Mouse (Mus musculus): Measurements from ENCODE around the gene Sgsh. TPM values are rescaled to one million over a fixed set of nuclear protein-coding genes. Genes with fewer than 3 reads are reported as not detected.

The Sgsh gene
- 4.8 and 8.5 TPM in 2 replicates for total RNA-seq (2014; rRNA removed)
- 5.0 and 6.2 TPM in 2 replicates for polyA plus RNA-seq (2015; fragmentation: Nextera tagmentation; extraction: Ambion mirVana)

DNA sequence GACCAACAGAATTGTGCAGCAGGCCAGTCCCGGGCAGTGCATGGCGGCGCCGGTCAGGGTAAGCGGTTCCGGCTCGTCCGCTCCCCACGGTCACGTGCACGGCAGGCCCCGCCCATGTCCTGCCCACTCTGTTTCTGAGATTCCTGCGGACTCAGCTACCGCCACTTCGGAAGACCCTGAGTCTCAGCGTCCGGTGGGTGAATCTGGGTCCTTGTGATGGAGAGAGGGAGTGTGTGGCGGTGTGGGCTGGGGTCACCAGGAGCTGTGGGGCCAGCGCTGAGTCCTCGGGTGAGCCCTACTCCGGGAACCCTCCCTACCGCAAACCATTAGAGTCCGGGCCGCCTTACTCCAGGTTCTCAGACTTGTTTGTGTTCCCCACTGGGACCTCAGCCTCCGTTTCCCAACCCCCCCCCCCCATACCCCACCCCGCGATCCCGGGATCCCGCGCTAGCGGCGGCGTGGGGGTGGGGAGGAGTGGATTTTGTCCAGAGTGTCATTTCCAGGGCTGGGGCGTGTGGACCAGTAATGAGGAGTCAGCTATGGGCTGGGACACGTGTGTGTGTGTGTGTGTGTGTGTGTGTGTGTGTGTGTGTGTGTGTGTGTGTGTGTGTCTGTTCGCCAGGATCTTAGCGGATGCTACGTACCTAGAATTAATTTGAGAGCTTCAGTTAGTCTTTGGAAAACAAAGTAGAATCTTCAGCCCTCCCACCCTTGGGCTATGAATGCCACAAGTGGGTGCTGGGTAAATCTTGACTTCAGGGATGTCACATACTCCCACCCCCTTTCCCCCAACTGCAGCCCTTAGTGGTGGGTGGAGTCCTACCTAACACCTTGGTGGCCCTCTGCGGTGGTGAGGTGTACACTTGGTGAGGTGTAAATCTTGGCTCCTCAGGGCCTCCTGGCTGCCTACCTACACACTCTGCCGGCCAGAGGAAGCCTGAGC, at the start of gene Sgsh, which contains the start of gene Slc26a11:
Sgsh (minus strand) TSS at position 94 of the 943 bp plus-strand sequence.
Slc26a11 (plus strand) TSS at position 115 of the 943 bp plus-strand sequence.
- Histone ChIP-seq H3K27me3 (ENCODE audit: insufficient read depth, low read length) (no peaks in the 10 kb centered on the region), H3K27ac (peak within 1 kb of the TSS; percentile 68; the same call in 1 of the 2 replicates), H3K4me2 (ENCODE audit: low read depth, low read length) (peak within 1 kb of the TSS; percentile 98), H3K36me3 (ENCODE audit: insufficient read depth, low read length) (no peaks in the 10 kb centered on the region), H3K9ac (replicated peaks; ENCODE audit: low read length) (peak within 1 kb of the TSS; percentile 65), H3K4me3 (ENCODE audit: low read length) (peak within 1 kb of the TSS; percentile 63), H3K9me3 (ENCODE audit: low read length) (no peaks in the 10 kb centered on the region), H3K4me1 (ENCODE audit: insufficient read depth, low read length) (peaks cover 13% of the 10 kb centered on the region)
- ATAC-seq = peak; percentile 94
- TF ChIP-seq CTCF (IDR thresholded peaks at IDR 0.05; ENCODE audit: low read depth) = no peak
- DNase-seq (ENCODE audit: low spot score) = peak; percentile 84
- 1% methylated on average over 39 of the region's 40 CpGs for WGBS

- no peak overlapping the region for H3K27ac ChIP-seq
- DNase-seq (ENCODE audit: low spot score) = peak; percentile 43
- peak; percentile 74 for TF ChIP-seq CTCF (IDR thresholded peaks at IDR 0.05; ENCODE audit: low read depth)
Measured at GRCm38 (mm10) chr11:119404627-119405026, 49.3 kb upstream of the Sgsh start.

GRCm38 (mm10) chr11:119402501-119403160, 47.3 kb upstream of the Sgsh start:
- no peak for ATAC-seq

More at GRCm38 (mm10) chr11:119404627-119405026, 49.3 kb upstream of the Sgsh start:
- Histone ChIP-seq H3K9me3 (ENCODE audit: low read length) (no peaks in the 10 kb centered on the region), H3K4me2 (ENCODE audit: low read depth, low read length) (no peak overlapping the region), H3K4me3 (ENCODE audit: low read length) (no peak overlapping the region), H3K9ac (replicated peaks; ENCODE audit: low read length) (no peak overlapping the region), H3K4me1 (ENCODE audit: insufficient read depth, low read length) (no peaks in the 10 kb centered on the region), H3K36me3 (ENCODE audit: insufficient read depth, low read length) (no peaks in the 10 kb centered on the region), H3K27me3 (ENCODE audit: insufficient read depth, low read length) (no peaks in the 10 kb centered on the region)
- ATAC-seq = no peak
- 50% methylated on average over 5 of the region's 5 CpGs for WGBS

DNA sequence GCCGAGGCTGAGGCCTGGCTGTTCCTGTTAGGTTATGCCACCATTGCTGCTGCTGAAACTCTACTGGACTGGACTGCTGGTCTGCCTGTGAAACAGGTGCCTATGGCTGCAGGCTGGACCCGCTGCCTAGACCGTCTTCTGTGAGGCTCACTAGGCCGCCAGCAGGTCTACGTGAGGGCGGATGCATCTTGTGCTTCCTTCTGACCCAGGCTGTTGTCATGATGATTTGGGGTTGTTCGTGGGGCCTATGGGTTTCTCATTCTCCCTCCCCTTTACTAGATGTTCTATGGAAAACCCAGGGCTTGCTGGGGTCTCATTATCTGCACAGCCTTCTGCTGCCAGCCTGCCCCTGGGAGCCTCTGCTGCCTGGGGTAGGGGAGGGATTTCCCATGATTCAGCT, 41.1 kb upstream of the Sgsh start:
- no peaks in the 10 kb centered on the region for H3K36me3 ChIP-seq (ENCODE audit: insufficient read depth, low read length)
- 56% methylated on average over 7 of the region's 7 CpGs for WGBS
- H3K4me3 ChIP-seq (ENCODE audit: low read length) = no peak overlapping the region
- H3K4me1 ChIP-seq (ENCODE audit: insufficient read depth, low read length) = peaks cover 4% of the 10 kb centered on the region; the same call in 1 of the 2 replicates
- no peak overlapping the region for H3K9ac ChIP-seq (replicated peaks; ENCODE audit: low read length)
- H3K27me3 ChIP-seq (ENCODE audit: insufficient read depth, low read length) = peaks cover 22% of the 10 kb centered on the region
- H3K27ac ChIP-seq = no peak overlapping the region
- no peaks in the 10 kb centered on the region for H3K9me3 ChIP-seq (ENCODE audit: low read length)
- no peak overlapping the region for H3K4me2 ChIP-seq (ENCODE audit: low read depth, low read length)
- DNase-seq (ENCODE audit: low spot score) = no peak
- TF ChIP-seq CTCF (IDR thresholded peaks at IDR 0.05; ENCODE audit: low read depth) = no peak
- no peak for ATAC-seq

More at GRCm38 (mm10) chr11:119402501-119403160, 47.3 kb upstream of the Sgsh start:
- Histone ChIP-seq H3K27me3 (ENCODE audit: insufficient read depth, low read length) (no peaks in the 10 kb centered on the region), H3K36me3 (ENCODE audit: insufficient read depth, low read length) (no peaks in the 10 kb centered on the region), H3K4me1 (ENCODE audit: insufficient read depth, low read length) (no peaks in the 10 kb centered on the region), H3K9me3 (ENCODE audit: low read length) (no peaks in the 10 kb centered on the region), H3K9ac (replicated peaks; ENCODE audit: low read length) (no peak overlapping the region), H3K27ac (no peak overlapping the region), H3K4me3 (ENCODE audit: low read length) (no peak overlapping the region), H3K4me2 (ENCODE audit: low read depth, low read length) (no peak overlapping the region)
- no peak for DNase-seq (ENCODE audit: low spot score)
- 59% methylated on average over 11 of the region's 11 CpGs for WGBS
- TF ChIP-seq CTCF (IDR thresholded peaks at IDR 0.05; ENCODE audit: low read depth) = no peak

DNA sequence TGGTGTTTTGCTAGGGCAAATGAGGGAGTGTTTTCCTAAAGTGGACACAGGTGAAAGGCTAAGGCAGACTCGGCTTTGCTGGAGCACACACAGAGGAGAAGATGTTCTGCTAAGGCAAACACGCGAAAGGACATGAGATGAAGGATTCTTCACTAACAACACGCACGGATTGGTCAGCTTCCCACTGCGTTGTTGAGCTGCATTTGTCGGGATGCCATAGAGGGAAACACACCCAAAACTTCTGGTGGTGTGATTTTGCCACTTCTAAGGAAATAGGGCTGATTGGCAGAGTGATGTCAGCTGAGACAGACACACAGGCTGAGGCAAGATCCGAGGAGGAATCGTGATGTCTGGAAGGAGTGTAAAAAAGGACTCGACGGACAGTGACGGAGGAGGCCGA, 40.6 kb upstream of the Sgsh start:
- 21% methylated on average over 13 of the region's 13 CpGs for WGBS
- Histone ChIP-seq H3K27ac (no peak overlapping the region), H3K27me3 (ENCODE audit: insufficient read depth, low read length) (peaks cover 26% of the 10 kb centered on the region), H3K36me3 (ENCODE audit: insufficient read depth, low read length) (no peaks in the 10 kb centered on the region), H3K4me1 (ENCODE audit: insufficient read depth, low read length) (peaks cover 4% of the 10 kb centered on the region; the same call in 1 of the 2 replicates), H3K9ac (replicated peaks; ENCODE audit: low read length) (no peak overlapping the region), H3K4me3 (ENCODE audit: low read length) (no peak overlapping the region), H3K4me2 (ENCODE audit: low read depth, low read length) (no peak overlapping the region), H3K9me3 (ENCODE audit: low read length) (no peaks in the 10 kb centered on the region)
- ATAC-seq = no peak
- DNase-seq (ENCODE audit: low spot score) = no peak
- no peak for TF ChIP-seq CTCF (IDR thresholded peaks at IDR 0.05; ENCODE audit: low read depth)

GRCm38 (mm10) chr11:119395394-119395793, 40.1 kb upstream of the Sgsh start:
- WGBS = 13% methylated on average over 7 of the region's 7 CpGs
- no peak for TF ChIP-seq CTCF (IDR thresholded peaks at IDR 0.05; ENCODE audit: low read depth)
- Histone ChIP-seq H3K4me3 (ENCODE audit: low read length) (no peak overlapping the region), H3K9me3 (ENCODE audit: low read length) (no peaks in the 10 kb centered on the region), H3K9ac (replicated peaks; ENCODE audit: low read length) (no peak overlapping the region), H3K4me1 (ENCODE audit: insufficient read depth, low read length) (peaks cover 4% of the 10 kb centered on the region; the same call in 1 of the 2 replicates), H3K27me3 (ENCODE audit: insufficient read depth, low read length) (peaks cover 30% of the 10 kb centered on the region), H3K27ac (no peak overlapping the region), H3K36me3 (ENCODE audit: insufficient read depth, low read length) (no peaks in the 10 kb centered on the region), H3K4me2 (ENCODE audit: low read depth, low read length) (no peak overlapping the region)
- ATAC-seq (no peak), DNase-seq (ENCODE audit: low spot score) (no peak)

All from hindbrain, postnatal 0 days (tissue).